Mouse (Mus musculus) midbrain, embryonic 15.5 days (tissue): Measurements from ENCODE around the gene Pom121. TPM values are rescaled to one million over a fixed set of nuclear protein-coding genes. Genes with fewer than 3 reads are reported as not detected.

Experiments used
- ATAC-seq: fragments of 200-750 bp; cut with Nextera tagmentation; replicated peaks from 2 replicates; pipeline ENCODE4 v1.8.0; 2017; ENCODE audit warnings: moderate TSS enrichment
- H3K27ac ChIP-seq: fragments of 300-500 bp; sonication (generic); 2 replicates; pipeline ENCODE4 v1.5.1; 2015; ENCODE audit warnings: mild to moderate bottlenecking, inconsistent platforms
- H3K27me3 ChIP-seq: fragments of 300-500 bp; sonication (generic); replicated peaks from 2 replicates; pipeline ENCODE4 v1.6.1; 2015; ENCODE audit warnings: inconsistent platforms
- H3K36me3 ChIP-seq: fragments of 300-500 bp; sonication (generic); replicated peaks from 2 replicates; pipeline ENCODE4 v1.6.1; 2015; ENCODE audit warnings: inconsistent platforms
- H3K4me1 ChIP-seq: fragments of 300-500 bp; sonication (generic); 2 replicates; pipeline ENCODE4 v1.6.1; 2015; ENCODE audit warnings: inconsistent platforms
- H3K4me2 ChIP-seq: fragments of 300-500 bp; sonication (generic); 2 replicates; pipeline ENCODE4 v1.6.1; 2015; ENCODE audit warnings: inconsistent platforms, mild to moderate bottlenecking, moderate library complexity
- H3K4me3 ChIP-seq: fragments of 300-500 bp; sonication (generic); 2 replicates; pipeline ENCODE4 v1.5.1; 2015; ENCODE audit warnings: mild to moderate bottlenecking, inconsistent platforms
- H3K9ac ChIP-seq: fragments of 300-500 bp; sonication (generic); 2 replicates; pipeline ENCODE4 v1.6.1; 2015; ENCODE audit warnings: mild to moderate bottlenecking, inconsistent platforms
- H3K9me3 ChIP-seq: fragments of 300-500 bp; sonication (generic); 2 replicates; pipeline ENCODE4 v1.6.1; 2016; ENCODE audit warnings: inconsistent platforms
- WGBS: fragments of 180-500 bp; shearing (Covaris S2); methylation state at CpG from one replicate; pipeline ENCODE4 v1.1.7; 2015; ENCODE audit warnings: mixed read lengths; 5-methylcytosine and 5-hydroxymethylcytosine counted together
- microRNA-seq: library from miRNA; unstranded; fragments of <30 nt; microRNA quantifications from one replicate; pipeline ENCODE4, GENCODE M21; 2016
- polyA plus RNA-seq: library from polyadenylated mRNA; unstranded; fragments of >200 nt; fragmentation: Nextera tagmentation; extraction: Ambion mirVana; gene quantifications from 2 replicates; pipeline ENCODE4 v1.2.1, GENCODE M21; 2015

The Pom121 gene
- polyA plus RNA-seq, 1 experiment from 2014 or later: 11.4 TPM

GRCm38 (mm10) chr5:135337575-135337974 is 56.8 kb downstream of the Pom121 start:
- WGBS: 70% methylated on average over 3 of the region's 3 CpGs
- H3K4me2 ChIP-seq: no peak overlapping the region
- H3K9me3 ChIP-seq: no peaks in the 10 kb centered on the region
- no peak overlapping the region for H3K9ac ChIP-seq
- ATAC-seq: no peak
- H3K4me3 ChIP-seq: no peak overlapping the region
- H3K27me3 ChIP-seq: no peaks in the 10 kb centered on the region
- H3K4me1 ChIP-seq: no peaks in the 10 kb centered on the region
- no peak overlapping the region for H3K27ac ChIP-seq
- no peaks in the 10 kb centered on the region for H3K36me3 ChIP-seq

- Histone ChIP-seq H3K36me3 (no peaks in the 10 kb centered on the region), H3K4me2 (no peak overlapping the region), H3K4me1 (no peaks in the 10 kb centered on the region), H3K9me3 (no peaks in the 10 kb centered on the region), H3K27ac (no peak overlapping the region), H3K4me3 (no peak overlapping the region), H3K27me3 (no peaks in the 10 kb centered on the region), H3K9ac (no peak overlapping the region)
- no peak for ATAC-seq
- WGBS: 89% methylated on average over 6 of the region's 6 CpGs
These were observed 63.2 kb downstream of the Pom121 start for GRCm38 (mm10) chr5:135331161-135331560.

- Histone ChIP-seq H3K4me1 (no peaks in the 10 kb centered on the region), H3K9ac (no peak overlapping the region), H3K4me3 (no peak overlapping the region), H3K36me3 (no peaks in the 10 kb centered on the region), H3K27me3 (no peaks in the 10 kb centered on the region), H3K4me2 (no peak overlapping the region), H3K27ac (no peak overlapping the region), H3K9me3 (no peaks in the 10 kb centered on the region)
- 84% methylated on average over 5 of the region's 5 CpGs for WGBS
- ATAC-seq: no peak
These were observed 64.1 kb downstream of the Pom121 start for GRCm38 (mm10) chr5:135330201-135330600.

- H3K4me2 ChIP-seq: no peak overlapping the region
- no peak overlapping the region for H3K4me3 ChIP-seq
- WGBS: 83% methylated on average over 4 of the region's 4 CpGs
- no peaks in the 10 kb centered on the region for H3K9me3 ChIP-seq
- no peaks in the 10 kb centered on the region for H3K27me3 ChIP-seq
- ATAC-seq: no peak
- H3K9ac ChIP-seq: no peak overlapping the region
- H3K36me3 ChIP-seq: no peaks in the 10 kb centered on the region
- H3K4me1 ChIP-seq: no peaks in the 10 kb centered on the region
- no peak overlapping the region for H3K27ac ChIP-seq
These were observed 64.9 kb downstream of the Pom121 start for GRCm38 (mm10) chr5:135329471-135329870.

Small RNA genes lying within 50 kb of the gene (microRNA-seq; reads per million reads assigned to microRNA genes)
- 2.2 reads per million, percentile 7 among the genes with 10 or more reads in this experiment for gene Mir7033

Other genes starting within 250 kb of the Pom121 start
- gene Tbl2, start 244.9 kb downstream of the Pom121 start, polyA plus RNA-seq: 13.2 and 13.4 TPM in 2 replicates
- gene Bcl7b, start 226.3 kb downstream of the Pom121 start, polyA plus RNA-seq: 41.8 and 48.4 TPM in 2 replicates
- 30.5 and 30.9 TPM in 2 replicates for gene Baz1b, start 207.3 kb downstream of the Pom121 start, polyA plus RNA-seq
- gene Fzd9, start 143.3 kb downstream of the Pom121 start, polyA plus RNA-seq: 11.5 and 15.4 TPM in 2 replicates
- gene Fkbp6, start 44.5 kb downstream of the Pom121 start, polyA plus RNA-seq: 0.18 TPM in 1 of 2 replicates, not detected in the other
- not detected in 2 replicates for gene Trim50, start 41.3 kb downstream of the Pom121 start, polyA plus RNA-seq
- gene Nsun5, start 24.6 kb downstream of the Pom121 start, polyA plus RNA-seq: 35.3 and 37.3 TPM in 2 replicates
- gene Hip1, start 150.6 kb upstream of the Pom121 start, polyA plus RNA-seq: 37.6 and 38.2 TPM in 2 replicates
- not detected in 2 replicates for gene Ccl26, start 169.0 kb upstream of the Pom121 start, polyA plus RNA-seq
- 1.2 and 2.8 TPM in 2 replicates for gene Ccl24, start 178.5 kb upstream of the Pom121 start, polyA plus RNA-seq
- gene Rhbdd2, start 238.1 kb upstream of the Pom121 start, polyA plus RNA-seq: 85.2 and 89.9 TPM in 2 replicates